Mouse (Mus musculus): Measurements from ENCODE around the gene Ttc41.

Gene Ttc41

DNA sequence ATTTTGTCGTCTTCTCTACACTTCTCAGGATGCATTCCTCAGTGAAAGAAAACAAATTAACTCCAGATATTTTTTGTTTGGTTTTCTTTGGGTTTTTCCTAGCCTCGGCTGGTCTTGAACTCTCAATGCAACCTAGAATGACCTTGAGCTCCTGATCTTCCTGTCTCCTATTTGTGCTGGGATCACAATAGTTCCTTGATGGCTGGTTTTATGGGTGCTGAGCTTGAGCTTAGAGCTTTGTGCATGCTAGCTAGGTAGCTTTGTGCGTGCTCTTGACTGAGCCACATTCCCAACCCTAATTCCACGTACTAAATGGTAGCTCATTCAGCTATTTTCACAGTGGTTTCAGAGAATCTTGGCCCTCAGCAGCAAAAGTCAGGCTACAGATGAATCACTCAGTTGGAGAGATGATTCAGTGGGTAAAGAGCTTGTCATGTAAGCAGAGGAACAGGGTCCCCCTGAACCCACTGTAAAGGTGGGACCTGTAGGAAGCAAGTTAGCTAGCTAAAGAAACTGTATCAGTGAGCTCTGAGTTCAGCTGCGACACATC, 78.6 kb downstream of the Ttc41 start:
- no peak for DNase-seq (ENCODE audit: low read depth, low spot score)

DNA sequence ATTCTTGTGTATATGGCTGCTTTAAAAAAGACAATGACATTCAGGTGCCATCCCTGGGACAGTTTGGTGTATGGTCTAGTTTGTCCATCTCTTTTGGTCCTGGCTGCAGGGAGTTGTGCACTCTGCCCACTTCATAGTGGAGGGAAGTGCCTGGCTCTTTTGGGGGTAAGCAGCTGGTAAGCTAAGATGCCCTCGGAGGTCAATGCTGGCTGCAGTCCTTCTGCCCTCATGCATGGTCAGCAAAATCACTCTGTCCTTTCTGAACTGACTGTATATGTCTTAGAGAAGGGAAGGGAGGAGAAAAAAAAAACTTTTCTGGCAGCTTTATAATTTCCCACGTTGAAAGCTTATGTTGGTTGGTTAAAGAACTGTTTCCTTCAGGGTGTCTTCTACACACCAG, 79.8 kb downstream of the Ttc41 start:
- no peak for DNase-seq (ENCODE audit: low read depth, low spot score)

DNA sequence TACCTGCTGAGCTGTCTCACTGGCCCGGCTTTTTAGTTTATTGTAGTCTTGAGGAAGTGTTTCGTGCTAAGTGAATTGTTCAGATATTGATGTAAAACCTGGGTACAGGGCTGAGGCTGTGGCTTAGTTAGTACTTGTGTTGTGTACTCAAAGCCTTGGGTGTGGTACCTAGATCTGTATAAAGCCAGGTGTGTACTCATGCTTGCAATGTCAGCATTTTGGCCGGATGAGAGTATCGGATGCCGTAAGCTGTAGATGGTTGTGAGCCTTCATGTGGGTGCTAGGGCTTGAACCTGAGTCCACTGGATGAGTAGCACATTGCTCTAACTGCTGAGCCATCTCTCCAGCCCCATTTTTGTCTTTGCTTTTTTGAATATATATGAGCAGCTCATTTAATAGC, 80.5 kb downstream of the Ttc41 start:
- no peak for DNase-seq (ENCODE audit: low read depth, low spot score)

DNA sequence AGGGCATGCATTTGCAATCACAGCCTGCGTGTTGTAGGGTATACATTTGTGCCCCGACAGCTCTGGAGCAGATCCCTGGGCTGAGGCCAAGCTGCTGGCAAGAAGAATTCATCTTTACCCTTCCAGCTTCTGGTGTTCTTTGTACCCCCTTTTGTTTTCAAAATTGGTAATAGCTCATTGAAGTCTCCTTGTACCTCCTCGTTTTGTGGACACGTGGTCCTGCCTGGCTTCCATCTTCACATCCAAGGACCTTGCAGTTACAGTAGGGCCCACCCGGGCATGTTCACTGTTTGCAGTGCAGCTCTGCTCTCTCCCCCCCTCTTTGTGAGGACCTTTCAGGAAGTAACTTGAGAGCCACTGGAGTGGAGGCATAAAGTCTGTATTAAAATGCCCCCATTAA, 82.6 kb downstream of the Ttc41 start:
- DNase-seq (ENCODE audit: low read depth, low spot score) = no peak

DNA sequence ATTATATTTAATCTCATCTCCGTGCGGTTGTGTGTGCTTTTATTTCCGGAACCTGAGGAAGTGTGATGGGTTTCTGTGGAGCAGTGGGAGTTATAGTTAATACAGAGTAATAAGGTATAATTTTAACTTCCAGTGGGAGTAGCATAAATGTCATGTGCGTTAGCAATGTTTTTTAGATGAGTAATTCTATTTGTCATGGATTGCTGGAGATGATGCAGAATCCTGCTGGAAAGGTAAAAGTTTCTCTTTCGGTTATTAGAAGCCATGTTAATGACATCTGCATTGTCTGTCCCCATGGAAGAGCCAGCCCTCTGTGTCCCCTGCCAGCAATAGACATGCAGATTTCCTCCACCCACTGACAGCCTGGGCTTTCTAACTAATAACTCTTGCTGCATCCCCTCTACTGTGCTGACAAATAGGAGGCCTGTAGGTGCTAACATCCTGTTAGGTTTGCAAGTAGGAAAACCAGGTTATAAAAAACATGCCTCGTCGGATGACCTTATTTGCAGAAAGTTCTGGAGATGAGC, 83.6 kb downstream of the Ttc41 start:
- no peak for DNase-seq (ENCODE audit: low read depth, low spot score)

DNA sequence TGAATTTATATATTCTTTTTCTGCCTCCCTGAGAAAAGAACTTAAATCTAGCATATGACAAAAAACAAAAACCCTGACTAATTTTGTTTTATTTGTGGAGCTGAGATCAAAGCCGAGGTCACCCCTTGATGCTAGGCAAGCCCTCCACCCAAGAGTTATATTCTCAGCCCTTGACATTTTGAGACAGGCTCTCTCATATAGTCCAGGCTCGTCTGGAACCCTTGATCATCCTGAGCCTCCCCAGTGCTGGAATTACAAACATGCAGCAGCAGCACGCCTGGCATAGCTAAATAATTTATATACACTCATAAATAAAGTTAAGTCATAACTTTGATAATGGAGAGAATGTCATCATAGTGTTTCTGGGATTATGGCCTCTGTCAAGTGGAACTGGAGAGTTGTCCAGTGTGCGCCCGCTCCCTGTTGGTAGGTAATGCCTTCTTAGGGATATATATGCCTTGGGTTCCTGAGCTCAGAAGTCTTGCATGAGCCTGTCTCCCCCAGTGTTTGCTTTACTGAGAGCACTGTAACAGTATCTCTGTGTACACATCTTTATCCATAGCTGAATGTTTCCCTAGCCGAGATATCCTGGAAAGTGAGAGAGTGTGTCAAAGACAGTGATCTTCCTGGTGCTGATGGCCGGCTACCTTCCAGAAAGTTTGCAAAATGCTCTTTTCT, 86.0 kb downstream of the Ttc41 start:
- DNase-seq (ENCODE audit: low read depth, low spot score) = no peak

DNA sequence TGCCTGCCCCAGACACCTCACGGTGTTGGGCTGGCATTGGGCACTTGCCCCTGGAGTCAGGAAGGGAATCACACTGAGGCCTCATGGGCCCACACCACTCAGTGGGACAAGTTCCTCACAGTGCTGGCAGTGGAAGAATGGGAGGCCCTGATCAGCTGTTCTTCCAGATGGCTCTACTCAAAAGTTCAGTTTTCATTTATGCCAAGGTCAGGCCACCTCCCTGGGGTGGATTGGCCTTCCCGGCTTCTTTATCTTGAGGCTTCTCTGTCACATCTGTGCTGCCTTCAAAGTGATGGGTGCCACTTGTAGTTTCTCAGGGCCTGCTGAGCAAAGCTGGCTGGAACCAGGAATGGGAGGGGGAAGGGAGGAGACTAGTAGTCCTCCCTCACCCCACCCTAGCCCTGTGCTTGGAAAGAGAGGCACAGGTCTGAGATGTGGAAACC, 87.9 kb downstream of the Ttc41 start:
- no peak for DNase-seq (ENCODE audit: low read depth, low spot score)

DNA sequence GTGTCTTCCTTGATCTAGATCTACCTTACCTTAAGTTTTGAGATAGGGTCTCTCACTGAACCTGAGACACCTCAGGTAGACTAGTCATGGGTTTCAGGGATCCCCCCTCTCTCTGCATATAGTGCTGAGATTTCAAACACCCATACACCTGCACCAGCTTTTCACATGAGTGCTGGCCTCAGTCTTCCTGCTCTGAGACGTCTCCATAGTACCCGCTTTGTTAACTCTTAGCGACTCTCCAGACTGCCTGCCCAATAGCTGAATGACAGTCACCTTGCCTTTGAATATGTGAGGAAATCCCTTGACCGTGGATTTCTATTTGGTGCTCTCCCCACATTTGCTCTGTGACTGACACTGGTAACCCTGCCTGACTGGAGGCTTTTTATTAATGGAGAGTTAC, 88.6 kb downstream of the Ttc41 start:
- no peak for DNase-seq (ENCODE audit: low read depth, low spot score)

DNA sequence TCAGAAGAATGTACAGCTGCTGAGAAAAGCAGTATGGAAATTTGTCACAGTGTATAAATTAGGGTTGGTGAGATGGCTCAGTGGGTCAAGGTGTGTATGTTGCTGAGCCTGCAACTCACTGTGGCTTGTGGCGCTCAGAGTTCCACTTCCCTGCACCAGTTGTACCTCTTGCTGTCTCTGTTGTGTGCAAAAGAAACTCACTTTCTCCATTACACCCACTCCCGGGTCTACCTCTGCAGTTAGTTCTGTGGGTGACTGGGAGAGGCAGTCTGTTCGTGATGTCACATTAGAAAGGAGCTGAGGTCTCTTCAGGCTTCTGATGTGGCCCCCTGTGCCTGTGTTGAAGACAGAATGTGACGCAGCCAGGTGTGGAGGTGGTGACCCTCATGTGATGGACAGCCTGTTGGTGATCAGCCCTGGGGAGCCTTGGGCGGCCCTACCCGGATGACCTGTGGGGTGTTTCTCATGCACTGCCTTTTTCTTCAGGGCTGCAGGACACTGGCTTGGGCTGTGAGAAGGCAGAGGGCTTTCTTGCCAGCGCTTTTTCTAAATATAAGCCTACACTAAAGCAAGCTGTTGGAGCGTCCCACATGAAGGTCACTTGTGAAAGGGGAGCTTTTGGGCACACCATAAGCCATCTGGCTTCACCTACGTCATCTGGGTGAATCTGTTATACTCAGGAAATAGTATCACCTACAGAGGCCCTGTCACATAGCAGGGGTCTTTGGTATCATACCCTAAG, 89.4 kb downstream of the Ttc41 start:
- peak; percentile 38 for DNase-seq (ENCODE audit: low read depth, low spot score)

DNA sequence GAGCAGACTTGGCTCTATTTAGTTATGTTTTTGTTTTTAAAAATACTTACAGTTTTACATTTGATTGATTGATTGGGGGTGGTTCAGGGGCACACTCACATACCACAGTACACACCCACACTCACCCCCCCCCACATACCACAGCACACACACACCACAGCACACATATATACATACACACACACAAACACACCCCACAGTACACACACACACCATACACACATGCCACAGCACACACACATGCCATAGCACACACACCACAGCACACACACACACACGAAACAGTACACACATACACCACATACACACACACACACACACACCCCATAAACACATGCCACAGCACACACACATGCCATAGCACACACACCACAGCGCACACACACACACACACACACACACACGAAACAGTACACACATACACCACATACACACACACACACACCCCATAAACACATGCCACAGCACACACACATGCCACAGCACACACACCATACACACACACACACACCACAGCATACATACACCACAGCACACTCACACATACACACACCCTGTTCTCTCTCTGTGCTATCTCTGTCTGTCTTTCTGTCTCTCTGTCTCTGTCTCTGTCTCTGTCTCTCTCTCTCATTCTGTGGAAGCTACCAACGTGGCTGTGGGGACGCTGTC, 90.6 kb downstream of the Ttc41 start:
- no peak for DNase-seq (ENCODE audit: low read depth, low spot score)

DNA sequence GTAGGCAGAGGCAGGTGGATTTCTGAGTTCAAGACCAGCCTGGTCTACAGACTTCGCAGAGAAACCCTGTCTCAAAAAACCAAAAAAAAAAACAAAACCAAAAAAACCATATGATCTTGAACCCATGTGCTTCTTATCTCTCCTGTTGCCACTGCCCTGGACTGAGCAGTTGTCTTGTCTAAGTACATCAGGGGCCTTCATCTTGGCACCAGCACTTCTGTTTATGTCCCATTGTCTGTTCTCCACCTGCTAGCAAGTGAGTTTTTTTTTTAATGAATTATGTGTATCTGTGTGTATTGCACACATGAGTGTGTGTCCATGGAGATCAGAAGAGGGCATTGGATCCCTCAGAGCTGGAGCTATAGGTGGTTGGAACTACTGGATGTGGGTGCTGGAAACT, 101.8 kb downstream of the Ttc41 start:
- no peak for DNase-seq (ENCODE audit: low read depth, low spot score)

DNA sequence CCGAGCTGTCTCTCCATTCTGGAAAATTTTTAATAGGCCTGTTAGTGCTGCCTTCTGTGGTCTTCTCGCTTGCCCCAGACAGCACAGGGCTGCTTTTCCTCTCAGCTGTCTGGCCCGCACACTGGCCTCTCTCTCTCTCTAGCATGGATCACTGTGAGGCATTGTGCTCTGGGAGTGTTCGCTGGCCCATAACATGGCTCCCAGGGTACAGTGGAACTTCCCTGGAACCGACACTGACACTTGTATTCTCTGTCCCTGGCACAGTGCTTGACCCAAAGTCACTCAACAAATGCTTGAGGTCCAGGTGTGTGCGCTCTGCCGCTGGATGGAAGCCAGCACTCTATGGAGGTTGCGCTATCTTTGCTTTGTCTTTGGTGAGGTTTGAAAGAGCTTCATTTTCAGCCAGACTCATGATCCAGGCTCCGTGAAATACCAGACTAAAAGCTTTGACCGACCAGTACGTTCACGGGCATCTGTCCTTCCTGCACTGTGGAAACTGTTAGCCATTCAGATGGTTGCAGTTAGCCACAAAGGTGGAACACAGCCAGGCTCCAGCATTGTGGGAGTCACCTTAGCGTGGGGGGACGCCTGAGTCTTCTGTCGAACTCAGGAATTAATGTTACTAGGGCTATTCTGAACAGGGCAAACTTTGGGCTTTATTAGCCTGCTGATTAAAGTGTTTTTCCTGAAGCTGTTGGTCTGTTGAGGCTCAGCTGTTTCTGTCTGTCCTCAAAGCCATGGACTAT, 102.6 kb downstream of the Ttc41 start:
- no peak for DNase-seq (ENCODE audit: low read depth, low spot score)

DNA sequence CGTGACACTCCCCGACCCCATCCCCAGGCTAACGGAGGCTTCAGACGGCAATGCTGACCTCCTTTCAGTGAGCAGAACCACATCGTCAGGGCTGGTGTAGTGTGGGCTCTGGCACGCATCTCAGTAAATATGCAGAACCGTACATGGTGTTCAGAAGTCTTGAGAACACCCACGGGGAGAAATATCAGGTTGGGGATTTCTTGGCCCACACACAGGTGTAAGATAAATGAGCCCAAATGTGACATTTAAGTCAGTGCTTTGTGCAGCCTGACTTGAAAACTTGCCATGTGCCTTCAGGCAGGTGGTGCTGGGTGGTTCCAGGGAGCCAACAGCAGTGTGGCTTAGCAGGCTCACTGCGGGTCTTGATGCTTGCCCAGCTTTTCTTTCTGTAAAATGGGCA, 104.4 kb downstream of the Ttc41 start:
- DNase-seq (ENCODE audit: low read depth, low spot score) = no peak

DNA sequence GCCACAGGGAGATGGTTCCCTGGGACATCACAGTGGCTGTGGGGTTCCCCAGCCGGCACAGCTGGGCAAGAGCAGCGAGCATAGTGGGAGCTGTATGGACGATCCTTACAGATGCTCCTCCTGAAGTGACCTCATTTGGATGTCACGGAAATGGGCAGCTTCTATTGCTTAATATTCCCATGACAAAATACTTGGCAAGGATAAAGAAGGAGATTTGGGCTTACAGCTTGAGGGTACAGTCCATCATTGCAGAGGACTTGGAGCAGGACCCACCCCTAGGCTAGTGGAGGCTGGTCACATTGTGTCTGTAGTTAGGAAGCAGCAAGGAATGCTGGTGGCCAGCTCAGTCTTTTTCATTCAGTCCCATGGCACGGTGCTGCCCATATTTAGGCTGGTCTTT, 105.0 kb downstream of the Ttc41 start:
- DNase-seq (ENCODE audit: low read depth, low spot score) = no peak

DNA sequence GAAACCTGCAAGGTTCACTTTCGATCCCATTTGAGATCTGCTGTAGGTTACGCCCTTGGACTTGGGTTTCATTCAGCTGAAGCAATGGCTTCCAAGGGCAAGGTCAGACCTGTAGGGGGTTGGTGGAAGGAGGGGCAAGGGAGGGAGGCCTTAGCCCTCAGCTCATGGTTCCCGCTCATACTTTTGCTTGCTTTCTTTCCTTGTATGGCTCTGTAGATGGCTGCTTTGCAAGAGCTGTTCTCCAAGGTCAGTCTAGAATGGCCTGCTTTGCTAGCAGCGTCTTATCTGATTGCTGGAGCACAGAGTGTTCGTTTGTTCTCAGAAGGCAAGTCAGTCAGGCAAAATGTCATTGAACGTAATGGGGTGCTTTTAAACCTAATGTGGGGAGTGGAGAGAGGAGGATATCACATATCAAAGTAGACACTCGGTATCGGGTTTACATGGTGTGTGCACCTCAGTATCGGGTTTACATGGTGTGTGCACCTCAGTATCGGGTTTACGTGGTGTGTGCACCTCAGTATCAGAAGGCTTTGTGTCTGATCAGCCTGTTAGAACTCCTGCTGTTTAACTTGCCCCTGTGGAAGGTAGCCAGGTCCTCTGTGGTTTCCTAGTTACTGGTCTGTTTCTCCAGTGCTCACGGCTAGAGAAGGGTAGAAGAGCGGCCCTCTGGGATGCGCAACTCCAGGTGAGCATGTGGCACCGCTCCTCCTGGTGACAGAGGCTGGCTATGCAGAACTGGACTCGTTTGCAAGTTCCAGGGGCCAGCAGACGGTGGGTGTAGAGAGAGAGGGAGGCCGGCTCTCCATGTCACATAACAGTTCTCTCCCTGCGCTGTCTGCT, 108.9 kb downstream of the Ttc41 start:
- DNase-seq (ENCODE audit: low read depth, low spot score) = no peak

DNA sequence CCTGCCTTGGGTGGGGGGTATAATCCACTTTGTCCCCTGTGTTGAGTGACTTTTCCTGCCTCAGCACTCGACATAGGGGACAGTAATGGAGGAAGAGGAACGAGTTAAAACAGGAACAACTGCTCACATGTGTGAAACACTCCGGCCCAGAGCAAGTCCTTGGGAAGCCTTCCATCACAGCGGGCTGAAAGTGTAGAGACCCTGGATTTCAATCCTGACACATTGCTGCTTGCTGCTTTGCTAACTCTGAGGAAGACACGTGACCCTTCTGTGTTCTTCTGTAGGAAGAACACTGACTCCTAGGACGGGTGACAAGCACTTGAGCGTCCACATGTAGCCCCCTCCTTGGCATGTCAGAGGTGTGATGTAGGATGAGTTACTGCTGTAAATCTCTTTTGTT, 109.5 kb downstream of the Ttc41 start:
- DNase-seq (ENCODE audit: low read depth, low spot score) = no peak

DNA sequence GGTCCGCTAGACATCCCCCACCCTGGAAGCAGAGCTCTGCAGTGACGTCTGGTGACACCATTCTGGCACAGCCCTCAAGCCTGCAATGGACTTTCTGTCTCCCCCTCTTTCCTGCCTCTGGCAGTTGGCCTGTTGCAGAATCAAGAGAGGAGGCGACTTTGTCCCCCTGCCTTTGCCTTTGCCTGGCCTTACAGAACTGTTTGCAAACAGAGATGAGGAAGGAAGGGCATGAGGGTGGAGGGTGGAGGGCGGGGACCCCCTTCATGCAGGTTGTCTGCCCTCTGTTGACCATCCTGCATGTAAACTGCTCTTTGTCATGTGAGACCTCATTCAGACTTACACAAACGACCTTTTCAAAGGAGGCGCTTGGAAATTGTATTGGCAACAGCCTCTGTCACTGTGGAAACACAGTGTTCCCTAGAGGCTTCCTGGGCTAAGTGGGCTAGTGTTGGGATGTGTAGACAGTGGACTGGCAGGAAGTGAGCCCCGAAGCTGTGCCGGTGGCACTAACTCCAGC, 114.1 kb downstream of the Ttc41 start:
- DNase-seq (ENCODE audit: low read depth, low spot score) = no peak

DNA sequence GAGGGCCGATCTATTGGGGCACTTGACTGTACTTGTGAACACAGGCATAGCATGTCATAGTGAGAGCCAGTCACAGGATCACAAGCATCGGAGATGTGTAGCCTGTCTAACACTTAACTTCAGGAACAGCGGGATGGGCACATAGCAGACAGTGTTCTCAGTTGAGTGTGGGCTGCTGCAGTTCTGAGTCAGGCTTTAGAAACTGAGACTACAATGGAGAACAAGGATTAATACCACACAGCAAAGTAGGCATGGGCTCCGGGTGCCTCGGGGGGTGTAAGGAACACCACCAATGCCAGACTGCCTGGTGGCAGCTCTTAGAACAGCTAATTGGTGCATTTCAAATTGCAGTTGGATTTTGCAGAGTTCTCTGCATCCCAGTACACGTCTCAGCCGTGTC, 115.4 kb downstream of the Ttc41 start:
- DNase-seq (ENCODE audit: low read depth, low spot score) = no peak

DNA sequence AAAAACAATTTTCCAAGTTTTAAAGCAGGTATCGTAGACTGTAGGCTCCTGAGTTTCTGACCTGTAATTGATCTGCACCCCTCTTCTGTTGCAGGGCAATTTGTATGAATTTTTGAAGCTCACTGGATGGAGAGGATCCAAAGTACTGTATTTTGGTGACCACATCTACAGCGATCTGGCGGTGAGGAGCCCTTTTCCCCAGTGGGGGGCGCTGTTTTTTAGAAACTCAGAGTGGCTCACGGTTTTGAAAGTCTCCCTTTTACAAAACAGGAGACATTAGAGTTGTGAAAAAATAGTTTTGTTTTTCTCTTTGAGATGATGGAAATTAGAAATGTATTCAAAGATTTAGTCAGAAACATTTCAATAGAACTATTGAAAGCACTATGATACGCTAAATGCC, 118.5 kb downstream of the Ttc41 start:
- DNase-seq (ENCODE audit: low read depth, low spot score) = no peak

DNA sequence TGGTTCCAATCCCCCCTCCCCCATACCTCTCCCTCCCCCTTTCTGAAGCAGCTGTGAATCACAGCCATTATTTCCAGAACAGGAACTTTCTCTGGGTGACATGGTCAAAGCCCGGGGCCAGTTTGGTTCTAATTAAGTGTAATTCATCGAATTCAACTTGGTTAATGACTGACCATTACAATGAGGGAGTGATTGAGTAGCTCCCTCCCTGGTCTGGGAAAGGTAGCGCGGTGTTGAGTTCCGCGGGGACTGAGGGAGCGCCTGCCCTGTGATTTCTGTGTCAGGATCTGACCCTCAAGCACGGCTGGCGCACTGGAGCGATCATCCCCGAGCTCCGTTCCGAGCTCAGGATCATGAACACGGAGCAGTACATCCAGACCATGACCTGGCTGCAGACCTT, 119.3 kb downstream of the Ttc41 start:
- no peak for DNase-seq (ENCODE audit: low read depth, low spot score)

All from CD4-positive helper T cell, adult 2 months (primary cell).